Mouse (Mus musculus): ENCODE data around the gene Mindy4. TPM values are rescaled to one million over a fixed set of nuclear protein-coding genes. Genes with fewer than 3 reads are reported as not detected.

Mindy4 gene
- polyA plus RNA-seq, 1 experiment, result 4.9 TPM

GRCm38 (mm10) chr6:55275786-55276185, 72.6 kb downstream of the Mindy4 start:
- Histone ChIP-seq H3K27me3 (ENCODE audit: control insufficient read depth, insufficient read depth, low read length) (no peaks in the 10 kb centered on the region), H3K4me1 (ENCODE audit: control insufficient read depth, insufficient read depth, low read length) (peaks cover 36% of the 10 kb centered on the region), H3K4me3 (replicated peaks; ENCODE audit: insufficient read depth, low read depth, low read length) (no peak overlapping the region), H3K27ac (ENCODE audit: insufficient read depth, low read length) (no peak overlapping the region)
- TF ChIP-seq CTCF (IDR thresholded peaks at IDR 0.05; ENCODE audit: borderline replicate concordance, insufficient read depth, low read depth, low read length), result no peak
- TF ChIP-seq POLR2A (IDR thresholded peaks at IDR 0.05; ENCODE audit: borderline replicate concordance, insufficient read depth, low read length), result no peak
- peak; percentile 46 to 60 for DNase-seq
- 33% methylated on average over 8 of the region's 8 CpGs for WGBS

- DNase-seq, result no peak
- no peak overlapping the region for H3K4me3 ChIP-seq (replicated peaks; ENCODE audit: insufficient read depth, low read depth, low read length)
- WGBS, result 95% methylated on average over 4 of the region's 4 CpGs
- peaks cover 36% of the 10 kb centered on the region for H3K4me1 ChIP-seq (ENCODE audit: control insufficient read depth, insufficient read depth, low read length)
- TF ChIP-seq POLR2A (IDR thresholded peaks at IDR 0.05; ENCODE audit: borderline replicate concordance, insufficient read depth, low read length), result no peak
- TF ChIP-seq CTCF (IDR thresholded peaks at IDR 0.05; ENCODE audit: borderline replicate concordance, insufficient read depth, low read depth, low read length), result no peak
- H3K27ac ChIP-seq (ENCODE audit: insufficient read depth, low read length), result no peak overlapping the region
- H3K27me3 ChIP-seq (ENCODE audit: control insufficient read depth, insufficient read depth, low read length), result no peaks in the 10 kb centered on the region
Measured at GRCm38 (mm10) chr6:55276692-55277282, 73.6 kb downstream of the Mindy4 start.

- TF ChIP-seq POLR2A (IDR thresholded peaks at IDR 0.05; ENCODE audit: borderline replicate concordance, insufficient read depth, low read length), result no peak
- no peak for TF ChIP-seq CTCF (IDR thresholded peaks at IDR 0.05; ENCODE audit: borderline replicate concordance, insufficient read depth, low read depth, low read length)
- Histone ChIP-seq H3K4me1 (ENCODE audit: control insufficient read depth, insufficient read depth, low read length) (peaks cover 36% of the 10 kb centered on the region), H3K27ac (ENCODE audit: insufficient read depth, low read length) (no peak overlapping the region), H3K4me3 (replicated peaks; ENCODE audit: insufficient read depth, low read depth, low read length) (no peak overlapping the region), H3K27me3 (ENCODE audit: control insufficient read depth, insufficient read depth, low read length) (no peaks in the 10 kb centered on the region)
- WGBS, result 87% methylated on average over 6 of the region's 6 CpGs
- no peak for DNase-seq
Measured at GRCm38 (mm10) chr6:55278086-55278485, 74.9 kb downstream of the Mindy4 start.

GRCm38 (mm10) chr6:55278520-55278919, 75.3 kb downstream of the Mindy4 start:
- DNase-seq, result no peak
- no peak for TF ChIP-seq POLR2A (IDR thresholded peaks at IDR 0.05; ENCODE audit: borderline replicate concordance, insufficient read depth, low read length)
- TF ChIP-seq CTCF (IDR thresholded peaks at IDR 0.05; ENCODE audit: borderline replicate concordance, insufficient read depth, low read depth, low read length), result no peak
- Histone ChIP-seq H3K27ac (ENCODE audit: insufficient read depth, low read length) (no peak overlapping the region), H3K4me3 (replicated peaks; ENCODE audit: insufficient read depth, low read depth, low read length) (no peak overlapping the region), H3K4me1 (ENCODE audit: control insufficient read depth, insufficient read depth, low read length) (peaks cover 32% of the 10 kb centered on the region), H3K27me3 (ENCODE audit: control insufficient read depth, insufficient read depth, low read length) (no peaks in the 10 kb centered on the region)
- WGBS, result 97% methylated on average over 4 of the region's 4 CpGs

- 89% methylated on average over 8 of the region's 8 CpGs for WGBS
- TF ChIP-seq CTCF (IDR thresholded peaks at IDR 0.05; ENCODE audit: borderline replicate concordance, insufficient read depth, low read depth, low read length) (no peak), POLR2A (IDR thresholded peaks at IDR 0.05; ENCODE audit: borderline replicate concordance, insufficient read depth, low read length) (no peak)
- Histone ChIP-seq H3K27me3 (ENCODE audit: control insufficient read depth, insufficient read depth, low read length) (no peaks in the 10 kb centered on the region), H3K27ac (ENCODE audit: insufficient read depth, low read length) (no peak overlapping the region), H3K4me3 (replicated peaks; ENCODE audit: insufficient read depth, low read depth, low read length) (no peak overlapping the region), H3K4me1 (ENCODE audit: control insufficient read depth, insufficient read depth, low read length) (peaks cover 9% of the 10 kb centered on the region)
- no peak for DNase-seq
Measured at GRCm38 (mm10) chr6:55280979-55281378, 77.8 kb downstream of the Mindy4 start.

- no peak overlapping the region for H3K27ac ChIP-seq (ENCODE audit: insufficient read depth, low read length)
- DNase-seq, result no peak
Measured at GRCm38 (mm10) chr6:55281687-55282086, 78.5 kb downstream of the Mindy4 start.

DNA sequence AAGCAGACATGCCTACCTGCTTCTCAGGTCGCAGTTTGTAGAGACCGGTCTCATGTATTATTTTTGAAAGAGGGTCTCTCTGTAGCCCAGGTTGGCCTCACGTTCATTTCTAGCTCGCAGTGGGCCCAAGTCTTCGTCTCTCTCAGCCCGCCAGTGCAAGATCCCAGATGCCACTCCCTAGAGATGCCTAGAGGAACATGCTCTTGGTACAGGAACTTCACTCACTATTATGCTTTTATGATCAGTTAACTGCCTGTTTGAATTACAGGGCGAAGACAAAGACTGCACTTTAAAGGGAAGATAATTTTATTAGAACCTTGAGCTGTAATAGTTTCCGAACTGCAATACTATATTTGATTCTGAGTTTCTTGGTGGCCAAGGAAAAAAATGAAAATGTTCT, 79.2 kb downstream of the Mindy4 start:
- WGBS, result 98% methylated on average over 8 of the region's 8 CpGs
- H3K27me3 ChIP-seq (ENCODE audit: control insufficient read depth, insufficient read depth, low read length), result no peaks in the 10 kb centered on the region
- TF ChIP-seq POLR2A (IDR thresholded peaks at IDR 0.05; ENCODE audit: borderline replicate concordance, insufficient read depth, low read length) (no peak), CTCF (IDR thresholded peaks at IDR 0.05; ENCODE audit: borderline replicate concordance, insufficient read depth, low read depth, low read length) (no peak)
- DNase-seq, result no peak
- no peak overlapping the region for H3K4me3 ChIP-seq (replicated peaks; ENCODE audit: insufficient read depth, low read depth, low read length)
- H3K4me1 ChIP-seq (ENCODE audit: control insufficient read depth, insufficient read depth, low read length), result no peaks in the 10 kb centered on the region
- H3K27ac ChIP-seq (ENCODE audit: insufficient read depth, low read length), result no peak overlapping the region

More at GRCm38 (mm10) chr6:55281687-55282086, 78.5 kb downstream of the Mindy4 start:
- peaks cover 2% of the 10 kb centered on the region for H3K4me1 ChIP-seq (ENCODE audit: control insufficient read depth, insufficient read depth, low read length)
- H3K27me3 ChIP-seq (ENCODE audit: control insufficient read depth, insufficient read depth, low read length), result no peaks in the 10 kb centered on the region
- TF ChIP-seq CTCF (IDR thresholded peaks at IDR 0.05; ENCODE audit: borderline replicate concordance, insufficient read depth, low read depth, low read length), result no peak
- TF ChIP-seq POLR2A (IDR thresholded peaks at IDR 0.05; ENCODE audit: borderline replicate concordance, insufficient read depth, low read length), result no peak
- 88% methylated on average over 7 of the region's 7 CpGs for WGBS
- H3K4me3 ChIP-seq (replicated peaks; ENCODE audit: insufficient read depth, low read depth, low read length), result no peak overlapping the region

DNA sequence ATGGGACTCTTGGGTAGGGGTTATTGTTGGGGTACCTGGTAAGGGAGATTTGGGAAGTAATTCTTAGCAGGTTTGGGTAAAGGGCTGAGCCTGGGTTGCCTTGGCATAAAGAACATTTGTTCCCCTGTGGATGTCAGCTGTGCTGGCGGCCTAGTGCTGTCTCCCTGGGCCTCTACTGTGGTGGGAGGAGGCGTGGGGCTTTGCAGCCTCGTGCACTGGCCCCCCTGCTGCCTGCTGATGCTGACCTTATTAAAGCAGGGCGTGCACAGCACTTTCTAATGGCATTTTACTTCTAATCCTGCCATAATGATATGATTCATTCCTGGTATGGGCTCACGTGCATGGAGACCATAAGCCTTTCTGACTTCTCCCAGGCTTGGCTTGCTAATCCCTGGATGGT, 82.0 kb downstream of the Mindy4 start:
- Histone ChIP-seq H3K4me1 (ENCODE audit: control insufficient read depth, insufficient read depth, low read length) (no peaks in the 10 kb centered on the region), H3K4me3 (replicated peaks; ENCODE audit: insufficient read depth, low read depth, low read length) (no peak overlapping the region), H3K27ac (ENCODE audit: insufficient read depth, low read length) (no peak overlapping the region), H3K27me3 (ENCODE audit: control insufficient read depth, insufficient read depth, low read length) (no peaks in the 10 kb centered on the region)
- 70% methylated on average over 5 of the region's 5 CpGs for WGBS
- TF ChIP-seq CTCF (IDR thresholded peaks at IDR 0.05; ENCODE audit: borderline replicate concordance, insufficient read depth, low read depth, low read length) (no peak), POLR2A (IDR thresholded peaks at IDR 0.05; ENCODE audit: borderline replicate concordance, insufficient read depth, low read length) (no peak)
- no peak for DNase-seq
